In genomic region chr4:84578296-84578695, GRCm38 (mm10) we compare ENCODE assay signal across 30 mouse cellular contexts.
DNase-seq lines count a peak whose midpoint lies in the region; ATAC-seq lines count a peak whose summit lies in the region.
"Had no signal": no experiment of that assay in that cellular context is flagged by ENCODE, and none has a peak within 500 bp of the region (broad histone marks: within the 10 kb centered on the region; RNA-seq: fewer than 3 reads in every experiment).

No protein-coding gene starts in this region.

- ATAC-seq in embryonic facial prominence, embryonic 14.5 days (ENCODE audit: low read depth): no peak
- ATAC-seq: forebrain, embryonic 13.5 days; forebrain, embryonic 16.5 days; hindbrain, embryonic 16.5 days; intestine, embryonic 15.5 days had no signal

- H3K9ac ChIP-seq in embryonic facial prominence, embryonic 14.5 days (ENCODE audit: low read depth, low read length): no peak overlapping the region
- H3K9ac ChIP-seq: embryonic facial prominence, embryonic 12.5 days; forebrain, embryonic 13.5 days; heart, embryonic 12.5 days; heart, embryonic 15.5 days; hindbrain, embryonic 13.5 days; intestine, embryonic 15.5 days had no signal

- H3K4me2 ChIP-seq in embryonic facial prominence, embryonic 14.5 days (ENCODE audit: low read depth, low read length): no peak overlapping the region
- H3K4me2 ChIP-seq: embryonic facial prominence, embryonic 12.5 days; forebrain, embryonic 13.5 days; heart, embryonic 12.5 days; heart, embryonic 15.5 days; hindbrain, embryonic 13.5 days; intestine, embryonic 15.5 days had no signal

- no peak overlapping the region for H3K4me3 ChIP-seq in embryonic facial prominence, embryonic 14.5 days (ENCODE audit: low read depth, low read length)
- H3K4me3 ChIP-seq in embryonic facial prominence, embryonic 10.5 days: no peak overlapping the region
- H3K4me3 ChIP-seq: embryonic facial prominence, embryonic 12.5 days; forebrain, embryonic 10.5 days; forebrain, embryonic 13.5 days; gastrocnemius, adult 2 months; heart, embryonic 12.5 days; heart, embryonic 15.5 days; hindbrain, embryonic 10.5 days; hindbrain, embryonic 13.5 days; intestine, embryonic 15.5 days had no signal

- peaks cover 11% of the 10 kb centered on the region for H3K4me1 ChIP-seq in embryonic facial prominence, embryonic 14.5 days (ENCODE audit: control insufficient read depth, insufficient read depth, low read length)
- peaks cover 53% of the 10 kb centered on the region for H3K4me1 ChIP-seq in embryonic facial prominence, embryonic 10.5 days
- H3K4me1 ChIP-seq: forebrain, embryonic 13.5 days; heart, embryonic 12.5 days; heart, embryonic 15.5 days; hindbrain, embryonic 13.5 days; intestine, embryonic 15.5 days had no signal

- WGBS in embryonic facial prominence, embryonic 14.5 days: 57% methylated on average over 1 of the region's 1 CpGs
- 81% methylated on average over 1 of the region's 1 CpGs for WGBS in embryonic facial prominence, embryonic 10.5 days

- peak; percentile 43 for DNase-seq in embryonic facial prominence, embryonic 14.5 days (ENCODE audit: low spot score)
- DNase-seq in embryonic facial prominence, embryonic 10.5 days (ENCODE audit: low spot score): no peak
- DNase-seq in adipocyte (ENCODE audit: low spot score): peak; percentile 43
- DNase-seq in fibroblast of lung, adult 2 months (ENCODE audit: low read depth): peak; percentile 20
- no peak for DNase-seq in frontal cortex, postnatal 25 days (ENCODE audit: low spot score in 2 of 2)
- no peak for DNase-seq in thymus, postnatal 25 days
- DNase-seq: adrenal gland, adult 8-10 months; adrenal gland, postnatal 25 days; B cell, adult 2 months; cerebellum, adult 11-12 months; cerebellum, adult 8-10 months; cerebellum, postnatal 10 days; gastrocnemius, adult 2 months; gastrocnemius, postnatal 14 days; heart, adult 18-20 months; heart, postnatal 10 days; heart, postnatal 36 days; kidney, adult 11 months had no signal

- no peaks in the 10 kb centered on the region for H3K27me3 ChIP-seq in embryonic facial prominence, embryonic 14.5 days (replicated peaks; ENCODE audit: control insufficient read depth, insufficient read depth, low read length)
- no peaks in the 10 kb centered on the region for H3K27me3 ChIP-seq in embryonic facial prominence, embryonic 10.5 days (replicated peaks; ENCODE audit: low read depth, poor library complexity, severe bottlenecking)
- H3K27me3 ChIP-seq: CH12.LX; embryonic facial prominence, embryonic 12.5 days; forebrain, embryonic 13.5 days; heart, embryonic 12.5 days; heart, embryonic 15.5 days; hindbrain, embryonic 13.5 days; intestine, embryonic 15.5 days had no signal

- H3K36me3 ChIP-seq in embryonic facial prominence, embryonic 14.5 days (ENCODE audit: control insufficient read depth, insufficient read depth, low read length): no peaks in the 10 kb centered on the region
- H3K36me3 ChIP-seq in embryonic facial prominence, embryonic 10.5 days (replicated peaks): no peaks in the 10 kb centered on the region
- H3K36me3 ChIP-seq: embryonic facial prominence, embryonic 12.5 days; forebrain, embryonic 10.5 days; G1E; heart, embryonic 12.5 days; heart, embryonic 15.5 days; hindbrain, embryonic 10.5 days; hindbrain, embryonic 13.5 days; intestine, embryonic 15.5 days had no signal

- H3K9me3 ChIP-seq in embryonic facial prominence, embryonic 14.5 days (ENCODE audit: control insufficient read depth, low read length): no peaks in the 10 kb centered on the region
- H3K9me3 ChIP-seq in embryonic facial prominence, embryonic 10.5 days: no peaks in the 10 kb centered on the region
- H3K9me3 ChIP-seq: embryonic facial prominence, embryonic 12.5 days; forebrain, embryonic 10.5 days; forebrain, embryonic 13.5 days; heart, embryonic 12.5 days; heart, embryonic 15.5 days; hindbrain, embryonic 10.5 days; hindbrain, embryonic 13.5 days; intestine, embryonic 15.5 days had no signal

- H3K27ac ChIP-seq in embryonic facial prominence, embryonic 14.5 days (replicated peaks; ENCODE audit: low read depth, low read length): no peak overlapping the region
- H3K27ac ChIP-seq in embryonic facial prominence, embryonic 10.5 days (replicated peaks): no peak overlapping the region
- H3K27ac ChIP-seq: embryonic facial prominence, embryonic 12.5 days; forebrain, embryonic 10.5 days; forebrain, embryonic 13.5 days; gastrocnemius, adult 2 months; heart, embryonic 15.5 days; hindbrain, embryonic 10.5 days; hindbrain, embryonic 13.5 days; intestine, embryonic 15.5 days had no signal

Comparison
In these comparisons a context has a peak if more than half of its experiments do, and no peak if none do; other contexts are left out.
1. DNase-seq: peak in embryonic facial prominence, embryonic 14.5 days (single experiment), adipocyte (single experiment) and fibroblast of lung, adult 2 months (single experiment); none in embryonic facial prominence, embryonic 10.5 days (single experiment), frontal cortex, postnatal 25 days (0 of 2) and thymus, postnatal 25 days (single experiment).